Comparison of ENCODE assay signal across 17 mouse cellular contexts in genomic region chr5:38556406-38556805, GRCm38 (mm10).
"Had no signal": no experiment of that assay in that cellular context is flagged by ENCODE, and none has a peak within 500 bp of the region (broad histone marks: within the 10 kb centered on the region; RNA-seq: fewer than 3 reads in every experiment).

No protein-coding gene starts in this region.

- H3K9me3 ChIP-seq: limb, embryonic 12.5 days; limb, embryonic 15.5 days had no signal

- ATAC-seq: liver, postnatal 0 days; lung, postnatal 0 days had no signal

- H3K4me2 ChIP-seq: limb, embryonic 12.5 days; limb, embryonic 15.5 days; liver, embryonic 11.5 days; lung, embryonic 14.5 days; midbrain, embryonic 11.5 days had no signal

- H3K9ac ChIP-seq: limb, embryonic 12.5 days; limb, embryonic 15.5 days; liver, embryonic 14.5 days; liver, postnatal 0 days; lung, embryonic 14.5 days had no signal

- DNase-seq: kidney, adult 2 months; kidney, postnatal 25 days; layer of hippocampus, postnatal 36 days; left cerebral cortex, postnatal 4 days; liver, postnatal 0 days; lung, embryonic 14.5 days; midbrain, embryonic 14.5 days; thymus, postnatal 25 days had no signal

- H3K27me3 ChIP-seq: limb, embryonic 12.5 days; limb, embryonic 15.5 days had no signal

- H3K27ac ChIP-seq: kidney, postnatal 0 days; left cerebral cortex, adult 2 months; limb, embryonic 12.5 days; limb, embryonic 15.5 days; liver, embryonic 14.5 days; macrophage had no signal

- H3K4me3 ChIP-seq: left cerebral cortex, adult 2 months; limb, embryonic 12.5 days; limb, embryonic 15.5 days had no signal
